12 mouse cellular contexts compared by ENCODE assay signal in genomic region chr15:12622093-12622643, GRCm38 (mm10).
DNase-seq lines count a peak whose midpoint lies in the region; ATAC-seq and TF ChIP-seq lines count a peak whose summit lies in the region.
"Had no signal": no experiment of that assay in that cellular context is flagged by ENCODE, and none has a peak within 500 bp of the region (broad histone marks: within the 10 kb centered on the region; RNA-seq: fewer than 3 reads in every experiment).

No protein-coding gene starts in this region.

- H3K27ac ChIP-seq in embryonic facial prominence, embryonic 14.5 days (replicated peaks; ENCODE audit: low read depth, low read length), result no peak overlapping the region
- H3K27ac ChIP-seq in embryonic facial prominence, embryonic 10.5 days (replicated peaks), result no peak overlapping the region
- H3K27ac ChIP-seq in hindbrain, embryonic 15.5 days (replicated peaks), result no peak overlapping the region
- no peak overlapping the region for H3K27ac ChIP-seq in hindbrain, embryonic 10.5 days
- no peak overlapping the region for H3K27ac ChIP-seq in midbrain, embryonic 12.5 days (replicated peaks)

- DNase-seq in embryonic facial prominence, embryonic 14.5 days (ENCODE audit: low spot score), result peak; percentile 54
- no peak for DNase-seq in embryonic facial prominence, embryonic 10.5 days (ENCODE audit: low spot score)
- no peak for DNase-seq in hindbrain, embryonic 10.5 days (ENCODE audit: low spot score)
- peak; percentile 47 for DNase-seq in brain, embryonic 14.5 days (ENCODE audit: low read depth)
- no peak for DNase-seq in ovary, postnatal 14 days (ENCODE audit: low spot score)
- no peak for DNase-seq in B cell, adult 2 months
- DNase-seq: cerebellum, postnatal 36 days had no signal

- peak; percentile 51; the same call in 1 of the 2 replicates for ATAC-seq in embryonic facial prominence, embryonic 14.5 days (ENCODE audit: low read depth)
- peak; percentile 21; the same call in 1 of the 2 replicates for ATAC-seq in hindbrain, embryonic 15.5 days (ENCODE audit: low FRiP score, low read depth)
- ATAC-seq in midbrain, embryonic 12.5 days (ENCODE audit: low FRiP score, low read depth), result peak; percentile 70
- ATAC-seq: hindbrain, embryonic 16.5 days; lung, postnatal 0 days had no signal

- 50% methylated on average over 7 of the region's 7 CpGs for WGBS in embryonic facial prominence, embryonic 14.5 days
- 64% methylated on average over 7 of the region's 7 CpGs for WGBS in embryonic facial prominence, embryonic 10.5 days
- WGBS in hindbrain, embryonic 15.5 days, result 57% methylated on average over 7 of the region's 7 CpGs
- WGBS in hindbrain, embryonic 10.5 days, result 67% methylated on average over 7 of the region's 7 CpGs
- WGBS in midbrain, embryonic 12.5 days, result 63% methylated on average over 7 of the region's 7 CpGs

- H3K4me1 ChIP-seq in embryonic facial prominence, embryonic 14.5 days (ENCODE audit: control insufficient read depth, insufficient read depth, low read length), result peaks cover 8% of the 10 kb centered on the region
- peaks cover 18% of the 10 kb centered on the region for H3K4me1 ChIP-seq in embryonic facial prominence, embryonic 10.5 days
- H3K4me1 ChIP-seq in hindbrain, embryonic 15.5 days (replicated peaks), result peaks cover 18% of the 10 kb centered on the region
- peaks cover 9% of the 10 kb centered on the region for H3K4me1 ChIP-seq in hindbrain, embryonic 10.5 days (replicated peaks)
- H3K4me1 ChIP-seq in midbrain, embryonic 12.5 days, result no peaks in the 10 kb centered on the region

- no peak overlapping the region for H3K4me2 ChIP-seq in embryonic facial prominence, embryonic 14.5 days (ENCODE audit: low read depth, low read length)
- H3K4me2 ChIP-seq in hindbrain, embryonic 15.5 days, result no peak overlapping the region
- no peak overlapping the region for H3K4me2 ChIP-seq in midbrain, embryonic 12.5 days (replicated peaks)

- no peaks in the 10 kb centered on the region for H3K36me3 ChIP-seq in embryonic facial prominence, embryonic 14.5 days (ENCODE audit: control insufficient read depth, insufficient read depth, low read length)
- no peaks in the 10 kb centered on the region for H3K36me3 ChIP-seq in embryonic facial prominence, embryonic 10.5 days (replicated peaks)
- no peaks in the 10 kb centered on the region for H3K36me3 ChIP-seq in hindbrain, embryonic 15.5 days
- no peaks in the 10 kb centered on the region for H3K36me3 ChIP-seq in hindbrain, embryonic 10.5 days
- no peaks in the 10 kb centered on the region for H3K36me3 ChIP-seq in midbrain, embryonic 12.5 days

- H3K9ac ChIP-seq in embryonic facial prominence, embryonic 14.5 days (ENCODE audit: low read depth, low read length), result no peak overlapping the region
- no peak overlapping the region for H3K9ac ChIP-seq in hindbrain, embryonic 15.5 days
- H3K9ac ChIP-seq in midbrain, embryonic 12.5 days (replicated peaks), result no peak overlapping the region

- TF ChIP-seq POLR2A in brain, embryonic 14.5 days (IDR thresholded peaks at IDR 0.05; ENCODE audit: borderline replicate concordance, extremely low read depth, insufficient read depth, insufficient read length, poor library complexity, severe bottlenecking), result no peak

- no peak overlapping the region for H3K4me3 ChIP-seq in embryonic facial prominence, embryonic 14.5 days (ENCODE audit: low read depth, low read length)
- no peak overlapping the region for H3K4me3 ChIP-seq in embryonic facial prominence, embryonic 10.5 days
- no peak overlapping the region for H3K4me3 ChIP-seq in hindbrain, embryonic 15.5 days
- H3K4me3 ChIP-seq in hindbrain, embryonic 10.5 days, result no peak overlapping the region
- no peak overlapping the region for H3K4me3 ChIP-seq in midbrain, embryonic 12.5 days
- H3K4me3 ChIP-seq: erythroblast, embryonic 14.5 days had no signal

- no peak for TF ChIP-seq CTCF in brain, embryonic 14.5 days (IDR thresholded peaks at IDR 0.05; ENCODE audit: borderline replicate concordance, extremely low read depth, insufficient read depth, insufficient read length)

- no peaks in the 10 kb centered on the region for H3K9me3 ChIP-seq in embryonic facial prominence, embryonic 14.5 days (ENCODE audit: control insufficient read depth, low read length)
- H3K9me3 ChIP-seq in embryonic facial prominence, embryonic 10.5 days, result 0 out of 2 replicates have a peak, but pooled peaks cover 4% of the 10 kb centered on the region
- H3K9me3 ChIP-seq in hindbrain, embryonic 15.5 days, result no peaks in the 10 kb centered on the region
- H3K9me3 ChIP-seq in hindbrain, embryonic 10.5 days, result no peaks in the 10 kb centered on the region
- H3K9me3 ChIP-seq in midbrain, embryonic 12.5 days, result no peaks in the 10 kb centered on the region

- H3K27me3 ChIP-seq in embryonic facial prominence, embryonic 14.5 days (replicated peaks; ENCODE audit: control insufficient read depth, insufficient read depth, low read length), result no peaks in the 10 kb centered on the region
- no peaks in the 10 kb centered on the region for H3K27me3 ChIP-seq in embryonic facial prominence, embryonic 10.5 days (replicated peaks; ENCODE audit: low read depth, poor library complexity, severe bottlenecking)
- no peaks in the 10 kb centered on the region for H3K27me3 ChIP-seq in hindbrain, embryonic 15.5 days
- no peaks in the 10 kb centered on the region for H3K27me3 ChIP-seq in hindbrain, embryonic 10.5 days (ENCODE audit: insufficient read depth, poor library complexity, severe bottlenecking)
- no peaks in the 10 kb centered on the region for H3K27me3 ChIP-seq in midbrain, embryonic 12.5 days

Comparison
In these comparisons a context has a peak if more than half of its experiments do, and no peak if none do; other contexts are left out.
1. DNase-seq: peak in embryonic facial prominence, embryonic 14.5 days (single experiment) and brain, embryonic 14.5 days (single experiment); none in embryonic facial prominence, embryonic 10.5 days (single experiment), hindbrain, embryonic 10.5 days (single experiment), ovary, postnatal 14 days (single experiment) and B cell, adult 2 months (0 of 2).
2. Peak in every context shown above with its lines, with median percentiles within 50 percentile points of each other: ATAC-seq.